Mouse (Mus musculus) MEL (cell line): ENCODE results near the gene Sik3. TPM values are rescaled to one million over a fixed set of nuclear protein-coding genes. Genes with fewer than 3 reads are reported as not detected.
A peak's percentile ranks its signal among the peaks of the same experiment; 100 is the strongest.

Source experiments
- DNase-seq: peaks from one replicate; pipeline ENCODE4 v3.0.0; 2011; ENCODE audit warnings: low read depth, low spot score
- H3K27ac ChIP-seq: 2 replicates; pipeline ENCODE4 v1.5.1; 2012; ENCODE audit warnings: low read depth, mild to moderate bottlenecking, control low read depth, low read length, moderate library complexity; ENCODE audit not compliant: control insufficient read depth
- H3K27me3 ChIP-seq, 2 experiments: fragments of 150-350 bp in 1 of 2; sonication (generic) in 1 of 2; 2 replicates each; pipeline ENCODE4 v1.6.1; 2012; ENCODE audit warnings: low read length in 2 of 2, mild to moderate bottlenecking in 2 of 2, improper control_type of control experiment in 1 of 2, moderate library complexity in 1 of 2; ENCODE audit not compliant: insufficient read depth in 2 of 2, control insufficient read depth in 1 of 2
- H3K36me3 ChIP-seq, 2 experiments: 2 replicates each; pipeline ENCODE4 v1.6.1; 2012 to 2014; ENCODE audit warnings: low read length in 2 of 2, improper control_type of control experiment in 1 of 2, inconsistent platforms in 1 of 2, mild to moderate bottlenecking in 1 of 2; ENCODE audit not compliant: insufficient read depth in 2 of 2, control insufficient read depth in 1 of 2
- H3K4me1 ChIP-seq, 2 experiments: fragments of 150-350 bp in 1 of 2; sonication (generic) in 1 of 2; 2 replicates each; pipeline ENCODE4 v1.6.1; 2012; ENCODE audit warnings: low read length in 2 of 2, improper control_type of control experiment in 1 of 2, mild to moderate bottlenecking in 1 of 2; ENCODE audit not compliant: insufficient read depth in 2 of 2, control insufficient read depth in 1 of 2
- H3K4me3 ChIP-seq, 2 experiments: fragments of 150-350 bp in 1 of 2; sonication (generic) in 1 of 2; 2 replicates each; pipeline ENCODE4 v1.5.1; 2012; ENCODE audit warnings: low read depth in 2 of 2, low read length in 2 of 2, mild to moderate bottlenecking in 2 of 2, moderate library complexity in 2 of 2, control low read depth in 1 of 2, improper control_type of control experiment in 1 of 2; ENCODE audit not compliant: control insufficient read depth in 1 of 2, insufficient read depth in 1 of 2
- H3K79me2 ChIP-seq: 2 replicates; pipeline ENCODE4 v1.6.1; 2012; ENCODE audit warnings: mild to moderate bottlenecking, low read length, moderate library complexity; ENCODE audit not compliant: control insufficient read depth, poor library complexity, insufficient read depth
- H3K9ac ChIP-seq: 2 replicates; pipeline ENCODE4 v1.6.1; 2012; ENCODE audit warnings: low read depth, mild to moderate bottlenecking, control low read depth, low read length, moderate library complexity; ENCODE audit not compliant: control insufficient read depth, poor library complexity, severe bottlenecking
- H3K9me3 ChIP-seq: fragments of 150-350 bp; sonication (generic); replicated peaks from 2 replicates; pipeline ENCODE4 v1.6.1; 2012; ENCODE audit warnings: mild to moderate bottlenecking, low read length, improper control_type of control experiment, moderate library complexity; ENCODE audit not compliant: insufficient read depth
- BHLHE40 ChIP-seq: IDR thresholded peaks from 2 replicates; pipeline ENCODE4 v1.6.1; 2012; ENCODE audit warnings: low read depth, mild to moderate bottlenecking, inconsistent platforms, low read length, improper control_type of control experiment, borderline replicate concordance
- CHD2 ChIP-seq: IDR thresholded peaks from 2 replicates; pipeline ENCODE4 v1.6.1; 2011; ENCODE audit warnings: low read length, improper control_type of control experiment
- CTCF ChIP-seq, 3 experiments: IDR thresholded peaks in 2 of 3; conservative IDR thresholded peaks in 1 of 3; 2 replicates each; pipeline ENCODE4 v1.5.1; 2011 to 2012; ENCODE audit warnings: low read length in 3 of 3, low read depth in 2 of 3, mild to moderate bottlenecking in 2 of 3, improper control_type of control experiment in 1 of 3, inconsistent platforms in 1 of 3, mixed read lengths in 1 of 3, moderate library complexity in 1 of 3; ENCODE audit not compliant: control insufficient read depth in 1 of 3, insufficient read depth in 1 of 3, poor library complexity in 1 of 3, severe bottlenecking in 1 of 3
- E2F4 ChIP-seq: IDR thresholded peaks from 2 replicates; pipeline ENCODE4 v1.6.1; 2011; ENCODE audit warnings: low read depth, low read length, improper control_type of control experiment, borderline replicate concordance
- KAT2A ChIP-seq: conservative IDR thresholded peaks from 2 replicates; pipeline ENCODE4 v1.6.1; 2012; ENCODE audit warnings: low read depth, low read length, improper control_type of control experiment, inconsistent platforms
- MAZ ChIP-seq: IDR thresholded peaks from 2 replicates; pipeline ENCODE4 v1.6.1; 2012; ENCODE audit warnings: low read depth, mild to moderate bottlenecking, inconsistent platforms, low read length, improper control_type of control experiment
- MEF2A ChIP-seq: IDR thresholded peaks from 2 replicates; pipeline ENCODE4 v1.6.1; 2014; ENCODE audit warnings: low read depth, mild to moderate bottlenecking, inconsistent platforms, low read length, improper control_type of control experiment; ENCODE audit not compliant: poor library complexity, insufficient replicate concordance, severe bottlenecking; ENCODE audit errors: extremely low read depth
- MYB ChIP-seq: IDR thresholded peaks from 2 replicates; pipeline ENCODE4 v1.6.1; 2011; ENCODE audit warnings: mild to moderate bottlenecking, low read depth, low read length, improper control_type of control experiment
- NELFE ChIP-seq: IDR thresholded peaks from 2 replicates; pipeline ENCODE4 v1.6.1; 2011; ENCODE audit warnings: low read depth, low read length, improper control_type of control experiment
- NRF1 ChIP-seq: IDR thresholded peaks from 2 replicates; pipeline ENCODE4 v1.6.1; 2014; ENCODE audit warnings: low read depth, mild to moderate bottlenecking, inconsistent platforms, low read length, improper control_type of control experiment, moderate library complexity; ENCODE audit not compliant: poor library complexity, insufficient read depth, severe bottlenecking
- POLR2A ChIP-seq, 2 experiments: IDR thresholded peaks; 2 replicates each; pipeline ENCODE4 v1.6.1; 2011 to 2012; ENCODE audit warnings: low read length in 2 of 2, mild to moderate bottlenecking in 2 of 2, control low read depth in 1 of 2, improper control_type of control experiment in 1 of 2, low read depth in 1 of 2, moderate library complexity in 1 of 2; ENCODE audit not compliant: control insufficient read depth in 1 of 2, insufficient read depth in 1 of 2, poor library complexity in 1 of 2
- POLR2AphosphoS2 ChIP-seq: IDR thresholded peaks from 2 replicates; pipeline ENCODE4 v1.6.1; 2011; ENCODE audit warnings: low read length, improper control_type of control experiment
- POLR2AphosphoS5 ChIP-seq: IDR thresholded peaks from 2 replicates; pipeline ENCODE4 v1.6.1; 2012; ENCODE audit warnings: low read depth, borderline replicate concordance, mild to moderate bottlenecking, inconsistent platforms, low read length, moderate library complexity, mixed read lengths
- TBP ChIP-seq: IDR thresholded peaks from 2 replicates; pipeline ENCODE4 v1.8.0; 2011; ENCODE audit warnings: low read depth, low read length, improper control_type of control experiment
- TCF12 ChIP-seq: IDR thresholded peaks from 2 replicates; pipeline ENCODE4 v1.6.1; 2014; ENCODE audit warnings: low read depth, mild to moderate bottlenecking, inconsistent platforms, low read length, improper control_type of control experiment, moderate library complexity
- UBTF ChIP-seq: IDR thresholded peaks from 2 replicates; pipeline ENCODE4 v1.6.1; 2012; ENCODE audit warnings: low read depth, mild to moderate bottlenecking, inconsistent platforms, low read length, improper control_type of control experiment, moderate library complexity, borderline replicate concordance; ENCODE audit not compliant: insufficient read depth
- USF1 ChIP-seq: IDR thresholded peaks from 2 replicates; pipeline ENCODE4 v1.6.1; 2014; ENCODE audit warnings: low read depth, mild to moderate bottlenecking, inconsistent platforms, low read length, improper control_type of control experiment, moderate library complexity
- ZC3H11A ChIP-seq: IDR thresholded peaks from 2 replicates; pipeline ENCODE4 v1.6.1; 2012; ENCODE audit warnings: low read depth, mild to moderate bottlenecking, inconsistent platforms, low read length, improper control_type of control experiment
- ZKSCAN1 ChIP-seq: IDR thresholded peaks from 2 replicates; pipeline ENCODE4 v1.6.1; 2012; ENCODE audit warnings: low read depth, mild to moderate bottlenecking, inconsistent platforms, low read length, improper control_type of control experiment, moderate library complexity
- ZNF384 ChIP-seq: IDR thresholded peaks from 2 replicates; pipeline ENCODE4 v1.6.1; 2012; ENCODE audit warnings: low read depth, mild to moderate bottlenecking, inconsistent platforms, low read length, improper control_type of control experiment
- polyA plus RNA-seq, 2 experiments: library from polyadenylated mRNA; stranded (reverse) in 1 of 2; unstranded in 1 of 2; fragments of >175 nt in 1 of 2; fragments of >200 nt in 1 of 2; gene quantifications; 2 replicates each; pipeline versions ENCODE4 v1.2.1 to v1.2.4; 2012; ENCODE audit warnings: low replicate concordance in 2 of 2, low read depth in 1 of 2; ENCODE audit not compliant: insufficient read length in 2 of 2, insufficient read depth in 1 of 2, missing spikeins in 1 of 2
- total RNA-seq: library from RNA; depleted of rRNA; stranded (reverse); fragments of 300-350 nt; gene quantifications from 2 replicates; pipeline ENCODE4 v1.2.3, GENCODE M21; 2012

Gene Sik3
- total and polyA plus RNA-seq, 3 experiments = 78.7 to 111 TPM; not detected in 1

GRCm38 (mm10) chr9:46011094-46011970 is 1.3 kb upstream of the Sik3 start (continued):
- TF ChIP-seq USF1 (0 out of 2 replicates have a peak, but pooled peaks have one; percentile 20), POLR2AphosphoS5 (no peak), ZC3H11A (no peak), E2F4 (no peak)

- H3K79me2 ChIP-seq = peaks cover 56% of the 10 kb centered on the region
- peaks cover 0 to 40% of the 10 kb centered on the region in 2 experiments; a peak in 3 of 4 replicates for H3K36me3 ChIP-seq
- no peaks in the 10 kb centered on the region for H3K9me3 ChIP-seq
- DNase-seq = peak; percentile 56
- H3K4me1 ChIP-seq = peaks cover 11 to 30% of the 10 kb centered on the region in 2 experiments
- peak overlapping the region; percentile 66 for H3K27ac ChIP-seq
- H3K9ac ChIP-seq = peak overlapping the region; percentile 99
- TF ChIP-seq CTCF (IDR thresholded peaks at IDR 0.05 in 2 of 3, conservative IDR thresholded peaks at IDR 0.05 in 1 of 3; ENCODE audit: control insufficient read depth in 1 of 3, insufficient read depth in 1 of 3, low read depth in 2 of 3, low read length in 3 of 3, poor library complexity in 1 of 3, severe bottlenecking in 1 of 3) (0 out of 6 replicates have a peak, but pooled peaks of 1 of the 3 experiments have one; percentile 0), POLR2A (IDR thresholded peaks at IDR 0.05; ENCODE audit: control insufficient read depth in 1 of 2, insufficient read depth in 1 of 2, low read depth in 1 of 2, low read length in 2 of 2, poor library complexity in 1 of 2) (peak in 1 of 2 experiments; percentile 39; a peak in 1 of 4 replicates), POLR2AphosphoS5 (no peak)
- TF ChIP-seq, all 39 proteins: peak for 2
- Histone ChIP-seq H3K27me3 (no peaks in the 10 kb centered on the region), H3K4me3 (peak overlapping the region; percentile 90 to 93)
These were observed 478 bp downstream of the Sik3 start for GRCm38 (mm10) chr9:46013009-46013586.

GRCm38 (mm10) chr9:46013616-46014015 is 996 bp downstream of the Sik3 start:
- peak overlapping the region; percentile 66 for H3K27ac ChIP-seq
- no peaks in the 10 kb centered on the region for H3K9me3 ChIP-seq
- H3K9ac ChIP-seq = peak overlapping the region; percentile 99
- H3K27me3 ChIP-seq = no peaks in the 10 kb centered on the region
- peaks cover 10 to 24% of the 10 kb centered on the region in 2 experiments for H3K4me1 ChIP-seq
- DNase-seq = no peak
- H3K36me3 ChIP-seq = peaks cover 3 to 39% of the 10 kb centered on the region in 2 experiments; a peak in 3 of 4 replicates
- H3K4me3 ChIP-seq = peak overlapping the region; percentile 90 to 93
- TF ChIP-seq NRF1 (no peak), POLR2AphosphoS2 (no peak), TCF12 (no peak), POLR2A (IDR thresholded peaks at IDR 0.05; ENCODE audit: control insufficient read depth in 1 of 2, insufficient read depth in 1 of 2, low read depth in 1 of 2, low read length in 2 of 2, poor library complexity in 1 of 2) (no peak), UBTF (no peak), TBP (no peak), KAT2A (no peak), MAZ (no peak), NELFE (no peak), ZNF384 (no peak), ZKSCAN1 (no peak), BHLHE40 (no peak), MEF2A (no peak), MYB (no peak), USF1 (no peak), CTCF (IDR thresholded peaks at IDR 0.05 in 2 of 3, conservative IDR thresholded peaks at IDR 0.05 in 1 of 3; ENCODE audit: control insufficient read depth in 1 of 3, insufficient read depth in 1 of 3, low read depth in 2 of 3, low read length in 3 of 3, poor library complexity in 1 of 3, severe bottlenecking in 1 of 3) (no peak), CHD2 (no peak)
- H3K79me2 ChIP-seq = peaks cover 61% of the 10 kb centered on the region
